ENCODE assay signal across 13 mouse cellular contexts in the genomic region with DNA sequence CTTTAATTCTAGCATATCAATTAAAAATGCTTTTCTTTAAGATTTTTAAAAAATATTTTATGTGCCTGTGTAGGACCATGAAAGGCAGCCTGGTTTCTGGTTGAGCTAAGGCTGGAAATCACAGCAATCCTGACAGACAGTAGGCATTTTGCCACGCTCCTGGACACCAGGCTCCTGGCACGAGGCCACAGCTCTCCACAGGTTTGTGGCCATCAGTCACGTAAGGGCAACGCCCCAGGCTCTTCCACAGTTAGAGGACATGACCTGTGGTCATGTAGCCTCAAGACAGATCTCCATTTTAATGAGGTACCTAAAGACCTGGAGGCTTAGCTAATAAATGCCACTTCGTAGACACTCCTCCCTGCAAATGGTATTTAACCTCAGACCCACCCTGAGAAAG. TPM values are rescaled to one million over a fixed set of nuclear protein-coding genes. Genes with fewer than 3 reads are reported as not detected.
DNase-seq lines count a peak whose midpoint lies in the region; ATAC-seq and TF ChIP-seq lines count a peak whose summit lies in the region.
"Had no signal": no experiment of that assay in that cellular context is flagged by ENCODE, and none has a peak within 500 bp of the region (broad histone marks: within the 10 kb centered on the region; RNA-seq: fewer than 3 reads in every experiment).

No protein-coding gene starts in this region.

- no peak for TF ChIP-seq EP300 in stomach, postnatal 0 days (optimal IDR thresholded peaks at IDR 0.05)

- no peak overlapping the region for H3K4me3 ChIP-seq in liver, adult 2 months (ENCODE audit: insufficient read depth, low read depth, low read length)
- no peak overlapping the region for H3K4me3 ChIP-seq in stomach, postnatal 0 days (ENCODE audit: low read depth, low read length)
- H3K4me3 ChIP-seq: layer of hippocampus, adult 2 months; limb, embryonic 12.5 days; neural tube, embryonic 12.5 days had no signal

- peak; percentile 67 for DNase-seq in cerebellum, adult 11 months
- peak; percentile 24 for DNase-seq in liver, adult 2 months (ENCODE audit: extremely low read depth, low read depth, low spot score)
- no peak for DNase-seq in liver
- peak; percentile 94 to 95 for DNase-seq in cerebellum, postnatal 14 days
- peak; percentile 21 for DNase-seq in stomach, postnatal 0 days (ENCODE audit: low spot score)
- no peak for DNase-seq in left cerebral cortex, adult 9 months (ENCODE audit: low spot score in 2 of 2)
- no peak for DNase-seq in layer of hippocampus, postnatal 25 days (ENCODE audit: extremely low spot score in 1 of 2, low spot score in 1 of 2)

- TF ChIP-seq CTCF in liver, adult 2 months (IDR thresholded peaks at IDR 0.05; ENCODE audit: low read depth, low read length): no peak
- TF ChIP-seq CTCF in stomach, postnatal 0 days (IDR thresholded peaks at IDR 0.05; ENCODE audit: low read depth): no peak

- H3K4me2 ChIP-seq in stomach, postnatal 0 days (replicated peaks; ENCODE audit: low read depth): no peak overlapping the region
- H3K4me2 ChIP-seq: limb, embryonic 12.5 days; midbrain, embryonic 11.5 days; neural tube, embryonic 12.5 days had no signal

- H3K9ac ChIP-seq in liver, adult 2 months (ENCODE audit: low read depth, low read length): no peak overlapping the region
- no peak overlapping the region for H3K9ac ChIP-seq in stomach, postnatal 0 days (ENCODE audit: low read length)
- H3K9ac ChIP-seq: limb, embryonic 12.5 days; neural tube, embryonic 12.5 days had no signal

- H3K27ac ChIP-seq in liver, adult 2 months (replicated peaks; ENCODE audit: insufficient read depth, low read depth, low read length): no peak overlapping the region
- H3K27ac ChIP-seq in stomach, postnatal 0 days (replicated peaks): no peak overlapping the region
- H3K27ac ChIP-seq: layer of hippocampus, adult 2 months; limb, embryonic 12.5 days; neural tube, embryonic 12.5 days had no signal

- no peaks in the 10 kb centered on the region for H3K4me1 ChIP-seq in liver, adult 2 months (ENCODE audit: control insufficient read depth, insufficient read depth, low read length)
- H3K4me1 ChIP-seq in stomach, postnatal 0 days (replicated peaks; ENCODE audit: control insufficient read depth, insufficient read depth): no peaks in the 10 kb centered on the region
- H3K4me1 ChIP-seq: limb, embryonic 12.5 days; neural tube, embryonic 12.5 days had no signal

- H3K36me3 ChIP-seq in liver, adult 2 months (ENCODE audit: control insufficient read depth, insufficient read depth, low read length): no peaks in the 10 kb centered on the region
- H3K36me3 ChIP-seq in stomach, postnatal 0 days (ENCODE audit: control insufficient read depth, insufficient read depth, low read length): no peaks in the 10 kb centered on the region
- H3K36me3 ChIP-seq: limb, embryonic 12.5 days; neural tube, embryonic 12.5 days had no signal

- no peak for ATAC-seq in cerebellum, adult (ENCODE audit: insufficient number of reproducible peaks, low FRiP score, low TSS enrichment)
- ATAC-seq in stomach, postnatal 0 days (ENCODE audit: low FRiP score, low TSS enrichment): no peak
- ATAC-seq: Patski had no signal

- TF ChIP-seq POLR2A in liver, adult 2 months (IDR thresholded peaks at IDR 0.05; ENCODE audit: extremely low read depth, insufficient read depth, low read length): no peak

- no peaks in the 10 kb centered on the region for H3K9me3 ChIP-seq in stomach, postnatal 0 days (ENCODE audit: control insufficient read depth, low read length)
- H3K9me3 ChIP-seq: limb, embryonic 12.5 days; neural tube, embryonic 12.5 days had no signal

- H3K79me2 ChIP-seq in liver, adult 2 months (ENCODE audit: control insufficient read depth, insufficient read depth, low read length): no peaks in the 10 kb centered on the region

- 42% methylated on average over 5 of the region's 5 CpGs for WGBS in liver, adult 2 months
- WGBS in stomach, postnatal 0 days: 53% methylated on average over 5 of the region's 5 CpGs

- H3K27me3 ChIP-seq in liver, adult 2 months (ENCODE audit: control insufficient read depth, insufficient read depth, low read length): no peaks in the 10 kb centered on the region
- no peaks in the 10 kb centered on the region for H3K27me3 ChIP-seq in stomach, postnatal 0 days (ENCODE audit: control insufficient read depth, insufficient read depth, low read length)
- H3K27me3 ChIP-seq: limb, embryonic 12.5 days; neural tube, embryonic 12.5 days; Patski had no signal

RNA-seq across cellular contexts. Expression of gene Twsg1, which starts 56.9 kb away (rescaled TPM):
- 21.2 and 23.3 TPM in 2 replicates for total RNA-seq in liver, adult 2 months (2014; rRNA removed)
- 16.3 and 18.4 TPM in 2 replicates for polyA plus RNA-seq in liver, adult 2 months (2012; rRNA removed)
- polyA plus RNA-seq in stomach, postnatal 0 days (2015; fragmentation: Nextera tagmentation; extraction: Ambion mirVana): 63.5 and 66.8 TPM in 2 replicates
- 10 to 100 TPM; 29.3 to 30.0 TPM for total RNA-seq in layer of hippocampus, postnatal 25 days (2021)

Comparison
In these comparisons a context has a peak if more than half of its experiments do, and no peak if none do; other contexts are left out.
1. DNase-seq: peak in cerebellum, adult 11 months (single experiment), liver, adult 2 months (single experiment), cerebellum, postnatal 14 days (2 of 2) and stomach, postnatal 0 days (single experiment); none in liver (single experiment), left cerebral cortex, adult 9 months (0 of 2) and layer of hippocampus, postnatal 25 days (0 of 2).